Mouse (Mus musculus) liver, postnatal 0 days (tissue): ENCODE data around the gene Errfi1.

ENCODE experiments used
- CTCF ChIP-seq: sonication (generic); IDR thresholded peaks from 2 replicates; pipeline ENCODE4 v1.5.1; 2016; ENCODE audit warnings: antibody characterized with exemption, low read depth
- EP300 ChIP-seq: IDR thresholded peaks from 2 replicates; pipeline ENCODE4 v1.6.1; 2016; ENCODE audit warnings: antibody characterized with exemption, low read depth, mild to moderate bottlenecking

DNA sequence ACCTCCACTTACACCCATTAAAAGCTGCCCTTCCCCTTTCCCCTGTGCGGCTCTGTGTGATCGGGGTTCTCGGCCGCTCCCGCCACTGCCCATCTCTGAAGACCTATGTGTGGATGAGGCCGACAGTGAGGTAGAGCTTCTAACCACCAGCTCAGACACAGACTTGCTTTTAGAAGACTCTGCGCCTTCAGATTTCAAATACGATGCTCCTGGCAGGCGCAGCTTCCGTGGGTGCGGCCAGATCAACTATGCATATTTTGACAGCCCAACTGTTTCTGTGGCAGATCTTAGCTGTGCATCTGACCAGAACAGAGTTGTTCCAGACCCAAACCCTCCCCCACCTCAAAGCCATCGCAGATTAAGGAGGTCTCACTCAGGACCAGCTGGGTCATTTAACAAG is 12.8 kb downstream of the Errfi1 start:
- no peak for TF ChIP-seq EP300
- no peak for TF ChIP-seq CTCF
